Mouse (Mus musculus) urinary bladder, adult 18-20 months (tissue): ENCODE results near the gene Tnnt2.

Experiments used
- DNase-seq, 2 experiments: peaks; one replicate each; pipeline ENCODE4 v3.0.0; 2022; ENCODE audit warnings: low spot score in 2 of 2, mixed read lengths in 2 of 2

Tnnt2 gene

DNA sequence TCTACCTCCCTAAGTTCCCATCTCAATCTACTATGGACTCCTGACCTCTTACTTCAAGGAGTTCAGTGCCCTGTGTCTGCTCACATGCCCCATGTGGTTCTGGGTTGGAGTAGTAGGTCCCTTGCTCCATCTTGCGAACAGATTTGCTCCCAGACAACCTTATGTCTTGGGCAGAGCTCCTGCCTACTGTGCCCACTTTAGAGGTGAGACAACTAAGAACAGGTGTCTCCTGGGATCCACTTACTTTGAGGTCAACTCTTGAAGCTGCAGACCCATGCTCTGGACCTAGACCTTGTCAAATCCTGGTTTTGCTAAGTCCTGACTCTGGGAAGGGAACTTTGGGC, 19.2 kb downstream of the Tnnt2 start:
- DNase-seq = no peak

DNA sequence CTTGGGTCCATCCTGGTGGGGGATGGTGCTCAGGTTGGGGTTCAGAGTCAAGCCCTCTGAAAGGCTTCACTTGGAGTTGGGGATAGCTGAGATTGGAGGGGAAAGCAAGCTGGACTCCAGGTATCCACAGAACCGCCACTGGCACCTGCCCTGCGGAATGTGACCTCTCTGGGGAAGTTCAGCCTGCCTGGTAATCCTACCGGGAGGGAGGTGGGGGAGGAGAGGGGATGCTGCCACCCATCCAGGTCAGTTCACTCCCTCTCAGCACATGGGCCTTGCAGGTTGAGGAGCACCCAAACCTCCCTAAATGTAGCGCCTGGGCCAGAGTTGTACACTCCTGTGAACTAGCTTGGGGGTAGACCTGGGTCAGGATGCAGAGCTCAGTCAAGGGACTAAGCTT, 19.9 kb downstream of the Tnnt2 start:
- no peak for DNase-seq

DNA sequence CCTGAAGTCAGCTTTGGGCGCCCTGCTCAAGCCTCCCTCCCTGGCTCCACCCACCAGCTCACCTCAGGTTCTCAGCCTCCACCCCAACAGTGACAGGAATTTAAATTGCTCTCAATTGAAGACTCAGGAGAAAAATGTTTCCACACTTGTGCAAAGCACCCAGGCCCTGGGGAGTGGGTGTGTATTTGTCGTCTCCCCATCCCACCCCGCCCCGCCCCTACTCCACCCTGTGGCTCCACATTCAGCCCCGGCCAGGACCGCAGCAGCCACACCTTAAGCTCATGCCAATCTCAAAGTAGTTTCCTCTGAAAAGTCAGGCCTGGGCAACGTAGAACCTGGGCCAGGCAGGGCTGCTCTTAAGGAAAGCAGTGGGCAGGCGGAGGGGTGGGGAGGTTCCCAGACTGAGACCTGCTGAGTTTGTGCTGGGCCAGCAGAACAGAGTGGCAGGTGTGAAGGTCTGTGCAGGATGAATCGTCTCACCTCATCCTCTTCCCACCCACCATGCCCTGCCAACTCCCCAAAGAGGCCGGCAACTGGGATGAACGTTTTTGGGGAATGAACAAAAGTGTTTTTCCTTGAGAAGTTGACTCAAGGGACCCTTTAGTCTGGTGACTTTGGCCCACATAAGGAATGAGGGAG, 21.1 kb downstream of the Tnnt2 start:
- no peak for DNase-seq

DNA sequence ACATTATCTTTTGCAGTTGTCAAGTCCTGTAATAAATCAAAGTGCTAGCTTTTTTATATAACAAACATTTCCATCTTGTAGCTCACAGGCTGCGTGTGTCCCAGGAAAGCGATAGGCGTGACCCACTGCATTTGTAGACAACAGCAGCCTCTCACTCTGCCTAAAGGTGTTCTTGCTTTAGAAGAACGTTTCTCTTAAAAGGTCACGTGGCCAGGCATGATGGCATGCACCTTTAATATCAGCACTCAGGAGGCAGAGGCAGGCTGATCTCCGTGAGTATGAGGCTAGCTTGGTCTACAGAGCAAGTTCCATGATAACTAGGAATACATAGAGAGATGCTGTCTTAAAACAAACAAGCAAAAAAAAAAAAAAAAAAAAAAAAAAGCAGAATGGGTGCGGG, 22.4 kb downstream of the Tnnt2 start:
- DNase-seq = no peak

DNA sequence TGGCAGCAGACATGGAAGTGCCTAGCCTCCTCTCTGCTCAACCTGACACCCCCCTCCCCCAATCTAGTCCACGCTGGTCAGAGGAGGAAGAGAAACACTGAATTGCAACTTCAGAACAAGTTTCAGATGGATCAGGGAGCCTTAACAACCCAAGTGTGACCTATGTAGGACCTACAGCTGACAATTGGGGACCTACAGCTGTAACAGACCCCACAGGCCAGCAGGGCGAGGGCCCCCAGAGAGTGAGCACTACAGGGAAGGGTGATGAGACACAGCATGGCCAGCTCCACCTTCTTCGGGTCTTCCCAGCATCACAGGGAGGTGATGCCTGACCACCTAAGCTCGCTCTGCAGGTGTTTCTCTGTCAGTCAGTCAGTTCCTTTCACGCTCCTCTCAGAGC, 24.9 kb downstream of the Tnnt2 start:
- no peak for DNase-seq

DNA sequence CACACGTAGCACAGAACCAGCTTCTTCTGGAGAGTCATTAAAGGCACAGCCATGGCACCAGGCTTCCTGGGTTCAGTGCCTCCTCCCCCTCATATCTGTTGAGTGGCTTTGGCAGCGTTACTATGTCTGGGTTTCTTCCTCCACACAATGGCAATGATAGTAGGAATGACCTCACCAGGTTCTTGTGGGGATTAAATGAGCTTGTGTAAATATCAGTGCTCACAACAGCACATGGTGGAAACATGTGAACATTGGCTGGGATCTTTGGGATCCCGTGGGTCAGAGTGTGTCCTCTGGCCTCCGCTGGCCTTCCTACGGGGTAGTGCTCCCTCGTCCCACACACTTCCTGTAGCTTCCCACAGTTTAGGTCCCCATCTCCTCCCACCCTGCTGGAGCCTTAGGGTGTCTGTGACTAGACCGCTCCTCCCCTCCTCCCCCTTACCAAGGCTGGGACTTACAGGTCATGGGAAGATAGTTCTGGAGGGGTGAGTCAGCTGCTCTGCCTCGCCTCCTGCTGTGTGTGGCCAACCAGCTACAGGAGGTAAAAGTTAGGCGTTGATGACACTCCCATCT, 25.9 kb downstream of the Tnnt2 start:
- DNase-seq = no peak

DNA sequence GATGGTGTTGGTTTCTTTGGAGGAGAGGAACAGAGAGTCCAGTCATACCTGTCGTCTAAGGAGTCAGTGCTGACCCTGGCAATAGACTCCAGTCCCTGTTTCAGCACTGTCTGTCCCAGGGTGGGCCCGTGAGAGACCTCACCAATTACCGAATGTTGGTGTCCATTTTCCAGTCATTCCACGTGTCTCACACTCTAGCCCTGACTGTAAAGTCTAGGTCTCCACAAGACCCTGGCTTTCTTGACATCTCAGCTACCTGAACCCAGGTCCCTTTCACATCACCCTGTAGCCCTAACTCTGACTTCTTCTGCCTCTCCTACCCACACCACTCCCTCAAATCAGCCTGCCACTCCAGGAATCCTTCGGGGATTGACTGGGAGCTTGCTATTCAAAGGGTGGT, 26.4 kb downstream of the Tnnt2 start:
- DNase-seq = no peak

DNA sequence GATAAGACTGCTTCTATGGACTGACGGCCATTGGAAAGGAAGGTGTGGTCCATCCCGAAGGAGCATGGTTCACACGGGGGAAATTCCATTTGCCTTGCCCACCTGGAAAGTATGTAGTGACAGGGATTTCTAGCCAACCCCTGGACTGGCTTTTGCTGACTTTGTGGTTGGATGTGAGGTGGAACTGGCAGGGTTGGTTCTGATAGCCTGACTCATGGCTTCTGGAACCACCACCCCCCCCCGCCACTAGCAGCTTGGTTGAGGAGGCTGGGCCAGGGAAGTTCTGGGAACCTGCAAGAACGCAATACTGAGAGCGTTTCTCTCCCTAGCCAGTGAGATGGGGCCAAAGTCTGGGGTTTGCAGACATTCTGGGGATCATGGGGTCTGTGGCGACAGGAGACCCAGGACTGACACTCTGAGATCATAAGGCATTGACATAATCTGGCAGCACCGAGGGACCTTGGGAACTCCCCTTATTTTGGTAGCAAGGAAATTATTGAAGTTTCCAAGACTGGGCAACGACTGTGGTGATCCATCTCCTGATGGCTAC, 27.7 kb downstream of the Tnnt2 start:
- no peak for DNase-seq

DNA sequence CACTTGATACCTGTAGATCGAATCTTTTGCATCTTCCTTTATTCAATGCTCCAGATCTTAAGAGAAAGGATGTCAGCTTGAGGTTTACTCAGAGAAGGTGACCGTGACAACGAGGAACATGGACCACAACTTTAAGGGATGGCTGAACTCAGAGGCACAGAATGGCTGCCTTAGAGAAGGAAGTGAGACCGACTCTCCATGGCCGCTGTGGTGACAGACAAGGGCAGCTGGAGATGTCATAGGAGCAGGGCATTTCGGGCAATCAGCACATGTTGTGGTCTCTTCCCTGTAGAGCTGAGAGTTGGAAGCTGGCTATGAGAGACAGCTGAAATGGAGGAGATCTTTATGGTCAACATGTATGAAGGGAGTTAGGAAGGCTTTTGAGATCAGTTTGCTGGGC, 28.7 kb downstream of the Tnnt2 start:
- no peak for DNase-seq

DNA sequence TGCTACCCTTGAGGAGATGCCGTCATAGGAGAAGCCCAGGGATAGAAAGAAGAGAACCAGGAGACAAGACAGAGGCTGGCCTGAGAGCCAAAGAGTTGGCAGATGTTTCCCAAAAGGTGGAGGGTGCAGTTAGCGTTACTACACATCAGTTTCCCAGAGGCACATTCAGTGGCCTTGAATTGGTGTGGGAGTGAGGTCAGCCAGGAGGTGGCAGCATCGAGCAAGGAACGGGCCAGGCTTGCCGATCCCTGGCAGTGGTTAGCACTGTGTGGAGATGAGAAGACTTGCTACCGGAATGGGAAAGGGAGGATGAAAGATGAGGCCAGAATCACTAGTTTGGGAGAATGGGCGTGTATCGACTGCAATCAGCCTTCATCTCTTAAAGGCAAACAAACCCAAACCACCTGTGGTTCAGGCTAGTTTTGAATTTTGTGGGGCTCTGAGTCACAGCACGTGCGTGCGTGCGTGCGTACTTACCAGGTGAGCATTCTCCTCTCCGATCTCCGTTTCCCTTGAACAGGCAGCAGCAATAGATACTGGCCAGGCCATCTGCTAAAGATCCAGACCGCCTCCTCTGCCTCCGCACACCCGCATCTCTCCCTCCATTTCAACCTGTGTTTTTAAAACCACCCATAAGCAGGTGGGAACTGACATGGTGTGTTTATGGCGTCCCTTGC, 29.5 kb downstream of the Tnnt2 start:
- DNase-seq = peak; percentile 74 to 75

DNA sequence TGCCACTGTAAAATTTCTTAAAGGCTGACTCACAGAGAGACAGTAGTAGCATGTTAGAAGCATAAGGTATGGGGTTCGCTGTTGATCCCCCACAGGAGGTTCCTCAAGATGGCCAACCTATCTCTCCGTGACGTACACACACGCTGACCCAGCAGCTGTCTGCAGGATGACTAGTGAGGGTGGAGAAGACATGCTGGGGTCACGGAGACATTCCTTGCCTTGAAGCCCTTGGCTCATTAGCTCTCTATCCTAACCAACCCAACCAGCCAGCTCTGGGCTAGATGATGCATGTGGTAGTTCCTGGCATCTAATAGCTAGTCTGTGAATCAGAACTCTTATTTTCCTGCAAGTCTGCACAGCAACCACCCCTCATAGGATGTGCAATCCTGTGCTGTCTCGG, 32.4 kb downstream of the Tnnt2 start:
- DNase-seq = no peak

DNA sequence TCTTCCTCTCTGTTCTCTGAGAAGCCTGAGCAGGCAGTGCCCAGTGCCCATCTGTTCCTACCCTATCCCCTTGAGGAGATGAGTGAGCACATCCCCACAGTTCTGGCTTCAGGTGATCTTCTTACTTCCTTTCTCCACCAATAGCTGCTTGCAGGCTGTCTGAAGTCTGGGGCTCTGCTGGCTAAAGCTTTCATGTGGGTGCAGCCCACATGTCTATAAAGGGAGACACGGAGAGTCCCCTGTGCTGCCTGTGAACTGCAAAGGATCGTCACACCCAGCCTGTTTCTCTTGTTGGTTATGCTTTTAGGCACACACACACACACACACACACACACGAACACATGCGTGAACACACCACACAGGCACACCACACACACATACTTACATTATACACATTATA, 36.8 kb downstream of the Tnnt2 start:
- DNase-seq = no peak

DNA sequence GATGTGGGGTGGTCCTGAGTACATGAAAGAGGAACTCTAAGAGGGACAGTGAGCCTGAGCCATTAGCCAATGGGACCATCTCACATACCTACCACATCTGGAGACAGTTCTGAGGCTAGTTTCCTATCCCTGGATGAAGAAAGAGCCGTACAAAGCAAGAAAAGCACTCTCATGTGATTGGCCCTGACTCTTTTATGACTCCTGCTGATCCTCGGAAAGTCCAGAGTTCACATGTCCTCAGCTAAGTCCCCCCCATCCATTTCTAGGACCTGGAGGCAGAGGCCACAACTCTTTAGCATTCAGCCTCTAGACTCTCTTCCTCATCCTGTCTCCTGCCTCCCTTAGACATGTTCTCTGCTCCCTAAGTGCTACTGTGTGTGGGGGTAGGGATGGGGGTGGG, 41.1 kb downstream of the Tnnt2 start:
- DNase-seq = no peak

DNA sequence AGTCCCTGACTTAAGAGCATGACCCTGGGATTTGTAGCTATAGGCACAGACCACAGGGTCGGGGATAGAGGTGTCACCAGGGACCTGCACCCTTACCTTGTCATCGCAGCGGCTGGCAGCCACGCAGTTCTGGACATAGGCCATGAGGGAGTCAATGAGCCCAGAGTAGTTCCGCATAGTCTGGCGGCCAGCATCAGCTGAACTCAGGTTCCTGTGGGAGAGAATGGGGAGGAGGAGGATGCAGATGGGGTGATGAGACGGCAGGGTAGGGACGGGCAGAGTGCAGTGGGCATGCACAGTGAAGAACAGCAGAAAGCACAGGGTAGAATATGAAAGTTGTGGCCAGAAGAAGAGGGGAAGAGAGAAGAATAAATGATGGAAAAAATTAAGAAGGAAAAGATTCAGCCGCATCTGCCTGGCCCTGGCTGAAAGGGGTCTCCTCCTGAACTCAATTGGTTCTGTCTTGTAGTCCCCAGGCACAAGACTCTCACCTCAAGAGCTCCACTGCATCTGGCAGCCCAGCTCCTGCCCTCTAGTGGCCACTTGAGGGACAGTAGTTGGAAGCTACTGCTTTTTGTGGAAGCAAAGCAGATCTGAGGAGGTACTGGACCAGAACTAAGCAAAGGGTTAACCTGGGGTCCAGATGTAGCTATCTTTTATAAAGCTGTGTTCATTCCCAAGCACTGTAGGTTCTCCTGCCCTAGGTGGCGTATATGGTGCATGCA, 46.4 kb downstream of the Tnnt2 start:
- peak in 1 of 2 experiments; percentile 34 for DNase-seq

DNA sequence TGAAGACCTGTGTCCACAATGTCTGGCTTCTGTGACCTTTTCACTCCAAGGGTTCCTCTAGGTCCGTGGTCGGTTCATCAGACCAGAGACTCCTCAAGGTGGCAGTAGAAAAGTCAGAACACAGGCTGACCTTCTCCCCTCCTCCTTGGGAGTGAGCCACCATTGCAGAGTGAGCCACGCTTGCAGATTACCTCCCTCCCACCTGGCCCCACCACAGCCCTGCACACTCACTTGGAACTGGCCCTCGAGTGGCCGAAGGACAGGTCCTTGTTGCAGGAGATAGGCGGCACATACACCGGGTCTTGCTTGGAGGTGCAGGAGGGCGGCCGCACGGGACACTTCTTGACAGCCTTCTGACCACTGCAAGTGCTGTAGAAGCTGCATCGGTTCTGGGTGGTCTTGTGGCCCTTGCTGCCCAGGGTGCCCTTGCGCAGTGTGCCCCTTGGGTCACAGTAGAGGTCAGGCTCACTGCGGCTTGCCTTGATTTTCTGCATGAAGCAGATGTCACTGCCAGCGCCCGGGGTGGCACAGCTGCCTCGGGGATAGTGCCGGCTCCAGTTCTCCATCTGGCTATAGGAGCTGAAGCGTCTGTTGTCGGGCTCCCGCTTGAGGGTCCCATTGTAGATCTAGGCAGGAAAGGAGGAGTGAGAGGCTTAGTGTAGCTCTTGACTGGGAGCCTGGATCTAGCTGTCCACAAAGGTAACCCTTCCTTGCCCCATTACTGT, 53.5 kb downstream of the Tnnt2 start:
- no peak for DNase-seq

DNA sequence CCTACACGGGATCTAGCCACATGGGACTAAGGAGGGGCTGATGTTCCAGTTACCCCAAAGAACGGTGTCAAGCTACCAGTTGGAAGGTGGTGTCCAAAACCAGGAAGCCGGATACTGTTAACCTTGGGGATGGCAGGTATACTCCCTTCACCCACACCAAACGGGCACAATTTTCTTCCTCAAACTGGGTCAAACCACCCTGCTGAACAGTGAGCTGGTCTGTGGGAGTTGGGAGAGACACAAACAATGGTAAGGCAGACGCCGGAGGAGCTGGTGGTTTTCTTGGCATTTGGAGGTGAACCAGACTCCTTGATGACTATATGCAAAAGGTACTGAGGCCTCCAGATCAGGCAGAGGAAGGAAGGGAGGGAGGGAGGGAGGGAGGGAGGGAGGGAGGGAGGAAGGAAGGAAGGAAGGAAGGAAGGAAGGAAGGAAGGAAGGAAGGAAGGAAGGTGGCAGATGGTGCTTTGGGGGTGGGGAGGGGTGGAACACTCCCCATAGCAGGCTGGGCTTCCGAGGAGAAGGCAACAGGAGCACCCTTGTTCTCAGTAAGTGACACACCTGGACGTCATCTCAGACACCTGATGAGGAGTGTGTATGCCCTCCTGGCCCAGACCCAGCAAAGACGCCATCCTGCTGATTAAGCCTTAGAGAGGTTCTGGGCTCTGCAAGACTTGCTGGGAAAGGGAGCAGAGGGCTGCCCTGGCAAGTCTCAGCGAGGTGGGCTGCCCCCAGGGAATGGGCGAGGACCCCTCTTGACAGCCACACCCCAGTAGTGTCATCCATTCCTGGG, 55.5 kb downstream of the Tnnt2 start:
- no peak for DNase-seq

DNA sequence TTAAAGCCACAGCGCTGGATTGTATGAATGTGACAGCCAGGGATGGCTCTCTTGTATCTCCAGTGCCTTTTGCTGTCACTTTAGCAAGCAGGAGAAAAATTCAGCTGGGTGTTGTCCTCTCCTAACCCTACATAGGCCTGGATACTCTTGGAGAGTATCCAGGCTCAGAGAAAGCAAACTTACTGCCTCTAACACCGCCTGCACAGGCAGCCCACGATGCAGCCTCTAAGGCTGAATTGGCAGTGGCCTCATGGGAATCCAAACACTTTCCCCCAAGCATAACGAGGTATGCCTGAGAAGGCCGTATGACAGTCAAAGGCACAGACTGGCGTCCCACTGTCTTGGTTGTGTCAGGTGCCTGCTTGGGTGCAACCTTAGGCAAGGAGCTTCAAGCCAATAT, 56.1 kb downstream of the Tnnt2 start:
- DNase-seq = no peak

DNA sequence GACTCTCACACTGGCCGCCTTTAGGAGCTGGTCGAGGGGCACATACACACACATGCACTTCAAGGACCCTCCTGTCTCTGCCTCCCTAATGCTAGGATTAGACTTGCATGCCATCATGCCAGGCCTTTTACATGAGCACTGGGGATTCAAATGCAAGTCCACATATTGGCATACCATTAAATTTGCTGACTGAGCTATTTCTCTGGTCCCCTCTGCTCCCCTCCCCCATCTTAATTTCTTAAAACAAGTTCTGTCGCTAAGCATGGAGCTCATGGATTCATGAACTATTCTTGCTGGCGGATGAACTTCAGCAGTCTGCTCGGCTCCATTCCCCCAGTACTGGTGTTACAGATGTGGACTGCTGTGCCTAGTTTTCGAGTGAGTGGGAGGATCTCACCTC, 56.6 kb downstream of the Tnnt2 start:
- no peak for DNase-seq

DNA sequence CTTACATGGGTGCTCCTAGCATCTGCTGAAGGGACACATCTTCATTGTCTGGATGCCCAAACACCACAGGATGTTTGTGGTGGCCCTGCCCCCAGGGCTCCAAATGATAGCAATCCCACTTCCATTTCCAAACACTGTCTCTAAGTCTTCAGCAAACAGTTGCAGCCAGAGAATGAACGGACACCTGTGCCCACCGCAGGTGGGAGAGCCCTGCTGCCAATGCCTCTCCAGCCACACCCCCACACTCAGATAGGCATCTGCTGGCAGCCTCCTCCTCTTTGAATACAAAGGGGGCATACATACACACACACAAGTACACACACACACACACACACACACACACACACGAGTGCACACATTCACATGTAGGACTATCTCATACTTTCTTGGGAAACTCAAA, 57.2 kb downstream of the Tnnt2 start:
- no peak for DNase-seq

DNA sequence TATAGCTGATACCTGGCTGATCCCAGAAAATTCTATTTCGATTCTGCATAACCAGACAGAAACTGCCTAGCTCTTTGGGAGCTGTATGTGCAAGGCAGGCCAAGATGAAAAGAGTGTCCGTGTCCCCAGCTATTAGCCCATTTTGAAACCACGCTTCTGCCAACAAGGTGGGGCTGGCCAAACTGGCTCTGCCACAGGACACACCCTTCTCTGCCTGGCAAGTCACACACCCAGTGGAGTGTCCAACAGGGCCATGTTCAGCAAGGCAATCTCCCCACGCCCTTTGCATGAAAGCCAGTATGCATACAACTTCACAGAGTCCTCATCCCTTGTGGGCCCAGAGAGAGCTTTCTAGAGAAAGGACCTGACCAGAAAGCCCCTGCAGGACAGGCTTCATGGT, 59.2 kb downstream of the Tnnt2 start:
- peak in 1 of 2 experiments; percentile 60 for DNase-seq

DNA sequence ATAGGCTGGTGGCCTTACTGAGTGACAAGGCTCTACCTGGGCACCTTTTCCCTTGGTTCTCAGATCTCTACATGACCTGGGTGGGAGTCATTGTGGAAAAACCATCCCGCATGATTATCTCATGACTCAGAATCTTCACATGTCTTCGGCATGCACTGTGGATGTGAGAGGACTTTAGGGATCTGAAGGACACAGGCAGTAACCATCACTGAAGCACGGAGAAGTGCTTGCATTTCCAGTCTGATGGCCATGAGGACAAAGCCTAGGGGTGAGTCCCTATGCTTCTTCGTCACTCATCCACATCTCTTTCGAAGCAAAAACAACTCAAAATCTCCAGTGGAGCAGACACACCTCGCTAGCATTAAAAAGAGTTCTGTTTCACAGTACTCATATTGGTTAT, 63.1 kb downstream of the Tnnt2 start:
- no peak for DNase-seq
